ENCODE assay signal across 12 mouse cellular contexts in the genomic region with DNA sequence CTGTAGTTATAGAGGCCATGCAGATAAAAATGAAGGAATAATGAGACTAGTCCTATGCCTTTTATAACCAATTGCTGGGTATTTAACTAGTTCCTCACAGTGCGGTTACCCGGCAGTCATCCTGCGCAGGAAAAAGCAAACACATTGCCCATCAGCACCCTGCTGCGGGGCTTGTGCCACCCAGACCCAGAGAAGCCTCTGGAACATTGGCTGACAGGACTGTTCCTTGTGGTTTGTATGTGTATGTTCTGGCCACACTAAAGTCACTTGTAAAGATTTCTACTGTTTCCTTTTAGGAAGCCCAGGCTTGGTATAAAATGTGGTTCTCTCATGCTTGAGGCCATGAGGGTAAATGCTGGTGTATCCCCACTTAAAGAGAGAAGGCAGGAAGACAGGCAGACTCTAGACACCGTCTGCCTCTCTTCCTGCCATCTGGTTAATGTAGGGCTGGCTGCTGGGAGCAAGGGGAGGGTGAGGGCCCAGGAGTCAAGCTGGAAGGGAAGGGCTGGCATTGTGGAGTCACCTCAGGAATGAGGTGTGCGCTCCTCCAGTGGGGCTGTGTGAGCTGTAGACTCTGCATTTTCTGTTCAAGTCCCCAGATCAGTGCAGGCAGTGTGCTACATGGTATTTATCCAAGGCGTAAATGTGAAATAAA.
DNase-seq lines count a peak whose midpoint lies in the region; ATAC-seq lines count a peak whose summit lies in the region.
"Had no signal": no experiment of that assay in that cellular context is flagged by ENCODE, and none has a peak within 500 bp of the region (broad histone marks: within the 10 kb centered on the region; RNA-seq: fewer than 3 reads in every experiment).

No protein-coding gene starts in this region.

- H3K36me3 ChIP-seq in heart, embryonic 16.5 days (ENCODE audit: control insufficient read depth, insufficient read depth): no peaks in the 10 kb centered on the region
- H3K36me3 ChIP-seq in forebrain, embryonic 16.5 days (ENCODE audit: control insufficient read depth, insufficient read depth): no peaks in the 10 kb centered on the region
- no peaks in the 10 kb centered on the region for H3K36me3 ChIP-seq in stomach, embryonic 16.5 days (ENCODE audit: control insufficient read depth, insufficient read depth, low read length)

- H3K27ac ChIP-seq in heart, embryonic 16.5 days (ENCODE audit: low read length): peak overlapping the region; percentile 14; the same call in 1 of the 2 replicates
- no peak overlapping the region for H3K27ac ChIP-seq in forebrain, embryonic 16.5 days (ENCODE audit: low read length)
- no peak overlapping the region for H3K27ac ChIP-seq in stomach, embryonic 16.5 days (ENCODE audit: low read length)
- H3K27ac ChIP-seq: gastrocnemius, adult 2 months had no signal

- H3K4me3 ChIP-seq in heart, embryonic 16.5 days (ENCODE audit: low read length): no peak overlapping the region
- H3K4me3 ChIP-seq in forebrain, embryonic 16.5 days (replicated peaks; ENCODE audit: low read length): no peak overlapping the region
- no peak overlapping the region for H3K4me3 ChIP-seq in stomach, embryonic 16.5 days (replicated peaks; ENCODE audit: low read length)
- H3K4me3 ChIP-seq: gastrocnemius, adult 2 months had no signal

- H3K9ac ChIP-seq in heart, embryonic 16.5 days (ENCODE audit: low read length): no peak overlapping the region
- H3K9ac ChIP-seq in forebrain, embryonic 16.5 days (replicated peaks; ENCODE audit: low read depth, low read length): no peak overlapping the region
- H3K9ac ChIP-seq in stomach, embryonic 16.5 days (ENCODE audit: low read length): no peak overlapping the region

- DNase-seq in heart, adult 18-20 months: no peak
- DNase-seq in retina, postnatal 1 day: peak; percentile 38
- DNase-seq in retina, embryonic 14.5 days (ENCODE audit: low spot score): no peak
- DNase-seq in spleen, postnatal 4 days (ENCODE audit: low spot score in 2 of 2): no peak
- DNase-seq in ovary, adult 18-20 months (ENCODE audit: low spot score): no peak
- DNase-seq: adrenal gland, postnatal 14 days; gastrocnemius, adult 2 months; heart, postnatal 36 days; lung, postnatal 4 days had no signal

- no peaks in the 10 kb centered on the region for H3K27me3 ChIP-seq in heart, embryonic 16.5 days (ENCODE audit: control insufficient read depth, insufficient read depth, low read length)
- no peaks in the 10 kb centered on the region for H3K27me3 ChIP-seq in forebrain, embryonic 16.5 days (replicated peaks; ENCODE audit: control insufficient read depth, insufficient read depth, low read length)
- no peaks in the 10 kb centered on the region for H3K27me3 ChIP-seq in stomach, embryonic 16.5 days (ENCODE audit: control insufficient read depth, insufficient read depth, low read length)

- no peaks in the 10 kb centered on the region for H3K9me3 ChIP-seq in heart, embryonic 16.5 days (replicated peaks; ENCODE audit: control insufficient read depth, low read length)
- no peaks in the 10 kb centered on the region for H3K9me3 ChIP-seq in forebrain, embryonic 16.5 days (ENCODE audit: control insufficient read depth, low read length)
- H3K9me3 ChIP-seq in stomach, embryonic 16.5 days (replicated peaks; ENCODE audit: control insufficient read depth, low read length): no peaks in the 10 kb centered on the region

- 75% methylated on average over 7 of the region's 7 CpGs for WGBS in heart, embryonic 16.5 days
- 79% methylated on average over 7 of the region's 7 CpGs for WGBS in forebrain, embryonic 16.5 days
- 71% methylated on average over 7 of the region's 7 CpGs for WGBS in stomach, embryonic 16.5 days

- no peak overlapping the region for H3K4me2 ChIP-seq in heart, embryonic 16.5 days (ENCODE audit: low read depth, low read length)
- no peak overlapping the region for H3K4me2 ChIP-seq in forebrain, embryonic 16.5 days (ENCODE audit: low read length)
- no peak overlapping the region for H3K4me2 ChIP-seq in stomach, embryonic 16.5 days (ENCODE audit: low read depth, low read length)

- peaks cover 9% of the 10 kb centered on the region; the same call in 1 of the 2 replicates for H3K4me1 ChIP-seq in heart, embryonic 16.5 days (ENCODE audit: control insufficient read depth, insufficient read depth, low read length)
- peaks cover 12% of the 10 kb centered on the region; the same call in 1 of the 2 replicates for H3K4me1 ChIP-seq in forebrain, embryonic 16.5 days (replicated peaks; ENCODE audit: control insufficient read depth, insufficient read depth, low read length)
- H3K4me1 ChIP-seq in stomach, embryonic 16.5 days (ENCODE audit: control insufficient read depth, insufficient read depth, low read length): peaks cover 16% of the 10 kb centered on the region

- no peak for ATAC-seq in heart, embryonic 16.5 days (replicated peaks; ENCODE audit: extremely low read depth, insufficient read depth, low FRiP score)
- peak; percentile 72 for ATAC-seq in forebrain, embryonic 16.5 days
- 0 out of 2 replicates have a peak, but pooled peaks have one; percentile 29 for ATAC-seq in stomach, embryonic 16.5 days (ENCODE audit: insufficient read depth, low FRiP score)
